Mouse (Mus musculus) liver, embryonic 13.5 days (tissue): ENCODE measurements around the gene Dppa5a. TPM values are rescaled to one million over a fixed set of nuclear protein-coding genes. Genes with fewer than 3 reads are reported as not detected.
"Not testable (repeated sequence)": the region's sequence is repeated elsewhere in the genome, so short reads cannot be mapped to it uniquely, and the experiment has no call there.

ENCODE experiments used
- ATAC-seq: fragments of 200-750 bp; cut with Nextera tagmentation; 2 replicates; pipeline ENCODE4 v1.8.0; 2017; ENCODE audit warnings: low read depth, mild to moderate bottlenecking, moderate number of reproducible peaks, moderate library complexity
- DNase-seq: peaks from one replicate; pipeline ENCODE4 v3.0.0; 2022
- H3K27ac ChIP-seq: fragments of 300-500 bp; sonication (generic); 2 replicates; pipeline ENCODE4 v1.5.1; 2015; ENCODE audit warnings: moderate library complexity, mild to moderate bottlenecking, inconsistent platforms
- H3K27me3 ChIP-seq: fragments of 300-500 bp; sonication (generic); 2 replicates; pipeline ENCODE4 v1.6.1; 2015; ENCODE audit warnings: mild to moderate bottlenecking, inconsistent platforms
- H3K36me3 ChIP-seq: fragments of 300-500 bp; sonication (generic); 2 replicates; pipeline ENCODE4 v1.6.1; 2015; ENCODE audit warnings: mild to moderate bottlenecking, inconsistent platforms
- H3K4me1 ChIP-seq: fragments of 300-500 bp; sonication (generic); replicated peaks from 2 replicates; pipeline ENCODE4 v1.6.1; 2015; ENCODE audit warnings: inconsistent platforms
- H3K4me2 ChIP-seq: fragments of 300-500 bp; sonication (generic); 2 replicates; pipeline ENCODE4 v1.6.1; 2015; ENCODE audit warnings: inconsistent platforms, mild to moderate bottlenecking, moderate library complexity
- H3K4me3 ChIP-seq: fragments of 300-500 bp; sonication (generic); replicated peaks from 2 replicates; pipeline ENCODE4 v1.5.1; 2015; ENCODE audit warnings: mild to moderate bottlenecking, inconsistent platforms
- H3K9ac ChIP-seq: fragments of 300-500 bp; sonication (generic); 2 replicates; pipeline ENCODE4 v1.6.1; 2015; ENCODE audit warnings: mild to moderate bottlenecking, inconsistent platforms
- H3K9me3 ChIP-seq: fragments of 300-500 bp; sonication (generic); replicated peaks from 2 replicates; pipeline ENCODE4 v1.6.1; 2016; ENCODE audit warnings: inconsistent platforms
- WGBS: fragments of 180-500 bp; shearing (Covaris S2); methylation state at CpG from one replicate; pipeline ENCODE4 v1.1.7; 2015; ENCODE audit not compliant: insufficient replicate concordance; 5-methylcytosine and 5-hydroxymethylcytosine counted together
- polyA plus RNA-seq: library from polyadenylated mRNA; unstranded; fragments of >200 nt; fragmentation: Nextera tagmentation; extraction: Ambion mirVana; gene quantifications from 2 replicates; pipeline ENCODE4 v1.2.1, GENCODE M21; 2015

Dppa5a gene
- polyA plus RNA-seq: not detected in 2 replicates

GRCm38 (mm10) chr9:78367959-78368358 lies at the start of gene Dppa5a:
Gene Dppa5a (minus strand): TSS chr9:78368177.
- H3K9ac ChIP-seq, H3K4me3 ChIP-seq, H3K36me3 ChIP-seq, H3K27me3 ChIP-seq, DNase-seq, H3K27ac ChIP-seq, H3K4me1 ChIP-seq, H3K4me2 ChIP-seq, H3K9me3 ChIP-seq, ATAC-seq: not testable (repeated sequence)
- whole genome bisulfite sequencing: 68% methylated on average over 16 of the region's 16 CpGs

GRCm38 (mm10) chr9:78401596-78401995 lies 33.6 kb upstream of the Dppa5a start:
- 87% methylated on average over 7 of the region's 7 CpGs for WGBS
- ATAC-seq (no peak), DNase-seq (no peak)
- Histone ChIP-seq H3K9ac (no peak overlapping the region), H3K4me3 (no peak overlapping the region), H3K36me3 (no peaks in the 10 kb centered on the region), H3K27me3 (peaks cover 30% of the 10 kb centered on the region), H3K27ac (no peak overlapping the region), H3K4me1 (no peaks in the 10 kb centered on the region), H3K4me2 (no peak overlapping the region), H3K9me3 (no peaks in the 10 kb centered on the region)

GRCm38 (mm10) chr9:78400570-78400969 lies 32.6 kb upstream of the Dppa5a start:
- no peak for ATAC-seq
- no peaks in the 10 kb centered on the region for H3K36me3 ChIP-seq

GRCm38 (mm10) chr9:78396517-78396916 lies 28.5 kb upstream of the Dppa5a start:
- no peaks in the 10 kb centered on the region for H3K36me3 ChIP-seq
- H3K4me1 ChIP-seq: peaks cover 9% of the 10 kb centered on the region
- H3K4me3 ChIP-seq: no peak overlapping the region
- DNase-seq: no peak
- no peak for ATAC-seq
- WGBS: 42% methylated on average over 9 of the region's 9 CpGs
- no peak overlapping the region for H3K9ac ChIP-seq
- H3K9me3 ChIP-seq: no peaks in the 10 kb centered on the region
- H3K27ac ChIP-seq: no peak overlapping the region
- peaks cover 79% of the 10 kb centered on the region for H3K27me3 ChIP-seq
- no peak overlapping the region for H3K4me2 ChIP-seq

More at GRCm38 (mm10) chr9:78400570-78400969, 32.6 kb upstream of the Dppa5a start:
- H3K9me3 ChIP-seq: no peaks in the 10 kb centered on the region
- no peak overlapping the region for H3K4me3 ChIP-seq
- WGBS: 60% methylated on average over 5 of the region's 5 CpGs
- H3K4me2 ChIP-seq: no peak overlapping the region
- peaks cover 40% of the 10 kb centered on the region for H3K27me3 ChIP-seq
- no peak overlapping the region for H3K27ac ChIP-seq
- H3K4me1 ChIP-seq: peaks cover 7% of the 10 kb centered on the region
- DNase-seq: no peak
- no peak overlapping the region for H3K9ac ChIP-seq

- Histone ChIP-seq H3K36me3 (no peaks in the 10 kb centered on the region), H3K4me3 (peak within 1 kb of the TSS; percentile 40), H3K4me2 (peak within 1 kb of the TSS; percentile 54), H3K27ac (no peak within 1 kb of the TSS), H3K9me3 (no peaks in the 10 kb centered on the region), H3K9ac (no peak within 1 kb of the TSS), H3K4me1 (peaks cover 9% of the 10 kb centered on the region), H3K27me3 (peaks cover 86% of the 10 kb centered on the region)
- DNase-seq: peak; percentile 15
- WGBS: 4% methylated on average over 93 of the region's 93 CpGs
- peak; percentile 48 for ATAC-seq
Measured at GRCm38 (mm10) chr9:78395630-78396351, 27.8 kb upstream of the Dppa5a start, which contains the start of gene Ddx43. Gene Ddx43 (plus strand): TSS chr9:78395777.

GRCm38 (mm10) chr9:78395244-78395629 lies 27.3 kb upstream of the Dppa5a start:
- 25% methylated on average over 11 of the region's 11 CpGs for WGBS
- ATAC-seq (no peak), DNase-seq (no peak)
- Histone ChIP-seq H3K9me3 (no peaks in the 10 kb centered on the region), H3K4me2 (peak overlapping the region; percentile 54), H3K27me3 (peaks cover 87% of the 10 kb centered on the region), H3K4me3 (no peak overlapping the region), H3K9ac (no peak overlapping the region), H3K4me1 (peaks cover 9% of the 10 kb centered on the region), H3K27ac (no peak overlapping the region), H3K36me3 (no peaks in the 10 kb centered on the region)

GRCm38 (mm10) chr9:78394602-78395001 lies 26.6 kb upstream of the Dppa5a start:
- no peaks in the 10 kb centered on the region for H3K36me3 ChIP-seq
- H3K4me1 ChIP-seq: peaks cover 9% of the 10 kb centered on the region
- H3K27ac ChIP-seq: no peak overlapping the region
- no peak overlapping the region for H3K4me3 ChIP-seq
- no peak overlapping the region for H3K9ac ChIP-seq
- DNase-seq (no peak), ATAC-seq (no peak)
- no peaks in the 10 kb centered on the region for H3K9me3 ChIP-seq
- 50% methylated on average over 7 of the region's 7 CpGs for WGBS
- peaks cover 86% of the 10 kb centered on the region for H3K27me3 ChIP-seq
- H3K4me2 ChIP-seq: no peak overlapping the region

- no peaks in the 10 kb centered on the region for H3K9me3 ChIP-seq
- H3K4me2 ChIP-seq: no peak overlapping the region
- ATAC-seq: no peak
- no peak overlapping the region for H3K4me3 ChIP-seq
- 73% methylated on average over 10 of the region's 10 CpGs for WGBS
- H3K27me3 ChIP-seq: peaks cover 77% of the 10 kb centered on the region
- H3K27ac ChIP-seq: no peak overlapping the region
- H3K4me1 ChIP-seq: peaks cover 9% of the 10 kb centered on the region
- H3K36me3 ChIP-seq: no peaks in the 10 kb centered on the region
- H3K9ac ChIP-seq: no peak overlapping the region
- no peak for DNase-seq
Measured at GRCm38 (mm10) chr9:78393741-78394140, 25.8 kb upstream of the Dppa5a start.

GRCm38 (mm10) chr9:78389981-78390380 lies 22.0 kb upstream of the Dppa5a start:
- ATAC-seq: no peak
- Histone ChIP-seq H3K4me1 (no peaks in the 10 kb centered on the region), H3K9ac (no peak overlapping the region), H3K4me2 (no peak overlapping the region), H3K36me3 (no peaks in the 10 kb centered on the region), H3K9me3 (no peaks in the 10 kb centered on the region), H3K27ac (no peak overlapping the region), H3K4me3 (no peak overlapping the region), H3K27me3 (peaks cover 41% of the 10 kb centered on the region)
- DNase-seq: no peak
- 38% methylated on average over 5 of the region's 5 CpGs for WGBS

- no peaks in the 10 kb centered on the region for H3K4me1 ChIP-seq
- peaks cover 12% of the 10 kb centered on the region; the same call in 1 of the 2 replicates for H3K27me3 ChIP-seq
- H3K4me2 ChIP-seq: no peak overlapping the region
- no peak overlapping the region for H3K4me3 ChIP-seq
- H3K36me3 ChIP-seq: no peaks in the 10 kb centered on the region
- DNase-seq: no peak
- ATAC-seq: no peak
- WGBS: 65% methylated on average over 7 of the region's 7 CpGs
- no peaks in the 10 kb centered on the region for H3K9me3 ChIP-seq
- H3K27ac ChIP-seq: no peak overlapping the region
- no peak overlapping the region for H3K9ac ChIP-seq
Measured at GRCm38 (mm10) chr9:78386947-78387346, 19.0 kb upstream of the Dppa5a start.

- Histone ChIP-seq H3K36me3 (no peaks in the 10 kb centered on the region), H3K4me1 (no peaks in the 10 kb centered on the region), H3K9ac (no peak overlapping the region), H3K27ac (no peak overlapping the region), H3K27me3 (0 out of 2 replicates have a peak, but pooled peaks cover 2% of the 10 kb centered on the region), H3K4me3 (no peak overlapping the region), H3K9me3 (no peaks in the 10 kb centered on the region), H3K4me2 (no peak overlapping the region)
- no peak for DNase-seq
- no peak for ATAC-seq
- 36% methylated on average over 3 of the region's 3 CpGs for WGBS
Measured at GRCm38 (mm10) chr9:78385893-78386292, 17.9 kb upstream of the Dppa5a start.
